17 mouse cellular contexts compared by ENCODE assay signal in the genomic region with DNA sequence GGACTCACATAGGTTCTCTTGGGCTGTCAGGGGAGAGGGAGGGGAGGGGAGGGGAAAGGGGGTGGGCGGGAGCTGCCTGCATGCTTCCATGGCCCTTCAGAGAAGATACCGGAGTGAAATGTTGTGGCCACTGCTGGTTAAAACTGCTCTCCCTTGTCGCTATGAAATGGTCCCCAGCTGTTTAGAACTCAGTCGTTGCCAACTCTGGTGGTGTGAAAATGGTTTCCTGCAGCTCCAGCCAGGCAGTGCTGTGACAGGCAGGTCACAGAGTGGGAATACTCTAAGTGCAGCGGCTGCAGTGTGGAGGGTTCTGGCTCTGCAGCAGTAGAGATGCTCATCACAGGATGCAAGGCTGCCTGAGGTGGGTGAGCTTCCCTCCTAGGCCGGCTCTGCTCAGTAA. TPM values are rescaled to one million over a fixed set of nuclear protein-coding genes. Genes with fewer than 3 reads are reported as not detected.
DNase-seq lines count a peak whose midpoint lies in the region; ATAC-seq and TF ChIP-seq lines count a peak whose summit lies in the region.
"Had no signal": no experiment of that assay in that cellular context is flagged by ENCODE, and none has a peak within 500 bp of the region (broad histone marks: within the 10 kb centered on the region; RNA-seq: fewer than 3 reads in every experiment).

No protein-coding gene starts in this region.

- H3K4me2 ChIP-seq in heart, embryonic 12.5 days: peak overlapping the region; percentile 23
- H3K4me2 ChIP-seq in midbrain, postnatal 0 days (ENCODE audit: low read depth, low read length, poor library complexity, severe bottlenecking): no peak overlapping the region
- H3K4me2 ChIP-seq in midbrain, embryonic 13.5 days (replicated peaks): no peak overlapping the region
- H3K4me2 ChIP-seq: limb, embryonic 13.5 days; liver, embryonic 15.5 days had no signal

- H3K36me3 ChIP-seq in heart, embryonic 12.5 days: no peaks in the 10 kb centered on the region
- H3K36me3 ChIP-seq in midbrain, postnatal 0 days (ENCODE audit: insufficient read depth, low read length): no peaks in the 10 kb centered on the region
- H3K36me3 ChIP-seq in midbrain, embryonic 13.5 days: no peaks in the 10 kb centered on the region
- H3K36me3 ChIP-seq: embryonic facial prominence, embryonic 10.5 days; heart, embryonic 10.5 days; limb, embryonic 13.5 days; liver, embryonic 15.5 days had no signal

- no peak for DNase-seq in heart, postnatal 25 days (ENCODE audit: low spot score)
- DNase-seq in kidney, postnatal 14 days: peak; percentile 23
- DNase-seq in kidney, adult 18-20 months: no peak
- peak; percentile 42 for DNase-seq in midbrain, postnatal 0 days (ENCODE audit: low spot score)
- DNase-seq in left cerebral cortex, adult 9 months (ENCODE audit: low spot score in 2 of 2): no peak
- DNase-seq: adrenal gland, postnatal 25 days; B cell, adult 2 months; cerebellum, adult 2 months; gastrocnemius, postnatal 10 days; kidney, adult 9 months; thymus, postnatal 36 days had no signal

- no peak for TF ChIP-seq CTCF in midbrain, postnatal 0 days (IDR thresholded peaks at IDR 0.05)

- H3K9ac ChIP-seq in heart, embryonic 12.5 days: no peak overlapping the region
- H3K9ac ChIP-seq in midbrain, postnatal 0 days (replicated peaks; ENCODE audit: low read length, poor library complexity, severe bottlenecking): no peak overlapping the region
- no peak overlapping the region for H3K9ac ChIP-seq in midbrain, embryonic 13.5 days (replicated peaks)
- H3K9ac ChIP-seq: limb, embryonic 13.5 days; liver, embryonic 15.5 days had no signal

- no peak overlapping the region for H3K27ac ChIP-seq in heart, embryonic 12.5 days (ENCODE audit: poor library complexity, severe bottlenecking)
- no peak overlapping the region for H3K27ac ChIP-seq in midbrain, postnatal 0 days (ENCODE audit: low read depth, low read length)
- no peak overlapping the region for H3K27ac ChIP-seq in midbrain, embryonic 13.5 days
- H3K27ac ChIP-seq: embryonic facial prominence, embryonic 10.5 days; heart, embryonic 10.5 days; limb, embryonic 13.5 days; liver, embryonic 15.5 days had no signal

- no peak for ATAC-seq in heart, embryonic 12.5 days (ENCODE audit: insufficient number of reproducible peaks, low FRiP score)
- ATAC-seq in midbrain, postnatal 0 days (ENCODE audit: low FRiP score): no peak
- ATAC-seq in midbrain, embryonic 13.5 days: no peak

- no peaks in the 10 kb centered on the region for H3K27me3 ChIP-seq in heart, embryonic 12.5 days (replicated peaks)
- no peaks in the 10 kb centered on the region for H3K27me3 ChIP-seq in midbrain, postnatal 0 days (ENCODE audit: insufficient read depth, low read length)
- H3K27me3 ChIP-seq in midbrain, embryonic 13.5 days: no peaks in the 10 kb centered on the region
- H3K27me3 ChIP-seq: limb, embryonic 13.5 days; liver, embryonic 15.5 days had no signal

- no peaks in the 10 kb centered on the region for H3K9me3 ChIP-seq in heart, embryonic 12.5 days (replicated peaks)
- H3K9me3 ChIP-seq in midbrain, postnatal 0 days (ENCODE audit: low read length): no peaks in the 10 kb centered on the region
- no peaks in the 10 kb centered on the region for H3K9me3 ChIP-seq in midbrain, embryonic 13.5 days
- H3K9me3 ChIP-seq: embryonic facial prominence, embryonic 10.5 days; heart, embryonic 10.5 days; limb, embryonic 13.5 days; liver, embryonic 15.5 days had no signal

- peaks cover 5% of the 10 kb centered on the region; the same call in 1 of the 2 replicates for H3K4me1 ChIP-seq in heart, embryonic 12.5 days (replicated peaks)
- no peaks in the 10 kb centered on the region for H3K4me1 ChIP-seq in midbrain, postnatal 0 days (ENCODE audit: insufficient read depth, low read length)
- no peaks in the 10 kb centered on the region for H3K4me1 ChIP-seq in midbrain, embryonic 13.5 days (replicated peaks)
- H3K4me1 ChIP-seq: liver, embryonic 15.5 days had no signal

- intact Hi-C loops in heart, postnatal 25 days (cut with DNase I): no loop called here

- no peak overlapping the region for H3K4me3 ChIP-seq in heart, embryonic 12.5 days
- no peak overlapping the region for H3K4me3 ChIP-seq in midbrain, postnatal 0 days (ENCODE audit: low read depth, low read length)
- no peak overlapping the region for H3K4me3 ChIP-seq in midbrain, embryonic 13.5 days (replicated peaks)
- H3K4me3 ChIP-seq: embryonic facial prominence, embryonic 10.5 days; heart, embryonic 10.5 days; limb, embryonic 13.5 days; liver, embryonic 15.5 days had no signal

- 23% methylated on average over 5 of the region's 6 CpGs for WGBS in heart, embryonic 12.5 days
- WGBS in midbrain, postnatal 0 days: 40% methylated on average over 6 of the region's 6 CpGs
- 53% methylated on average over 6 of the region's 6 CpGs for WGBS in midbrain, embryonic 13.5 days

RNA-seq across cellular contexts. Expression of gene Kirrel, which starts 22.1 kb away (rescaled TPM):
- polyA plus RNA-seq in heart, embryonic 12.5 days (2016; fragmentation: Nextera tagmentation; extraction: Ambion mirVana): 19.6 and 20.1 TPM in 2 replicates
- total RNA-seq in heart, postnatal 25 days (2021): 1 to 10 TPM; 7.1 to 8.4 TPM
- total RNA-seq in midbrain, postnatal 0 days (2014; rRNA removed): 11.1 and 11.3 TPM in 2 replicates
- 3.3 and 4.0 TPM in 2 replicates for polyA plus RNA-seq in midbrain, postnatal 0 days (2015; fragmentation: Nextera tagmentation; extraction: Ambion mirVana)
- 8.4 and 10.1 TPM in 2 replicates for polyA plus RNA-seq in midbrain, embryonic 13.5 days (2015; fragmentation: Nextera tagmentation; extraction: Ambion mirVana)

Comparison
In these comparisons a context has a peak if more than half of its experiments do, and no peak if none do; other contexts are left out.
1. DNase-seq: peak in kidney, postnatal 14 days (single experiment) and midbrain, postnatal 0 days (single experiment); none in heart, postnatal 25 days (single experiment), kidney, adult 18-20 months (single experiment) and left cerebral cortex, adult 9 months (0 of 2).